Mouse (Mus musculus) subcutaneous adipose tissue, adult 2 months (tissue): ENCODE measurements around the gene Olfr33. TPM values are rescaled to one million over a fixed set of nuclear protein-coding genes. Genes with fewer than 3 reads are reported as not detected.

ENCODE experiments used
- polyA plus RNA-seq: library from polyadenylated mRNA; depleted of rRNA; stranded (reverse); fragments of >200 nt; gene quantifications from 2 replicates; pipeline ENCODE4 v1.2.3, GENCODE M21; 2012; ENCODE audit warnings: low replicate concordance; rRNA removed

Gene Olfr33
- not detected in 2 replicates for polyA plus RNA-seq

DNA sequence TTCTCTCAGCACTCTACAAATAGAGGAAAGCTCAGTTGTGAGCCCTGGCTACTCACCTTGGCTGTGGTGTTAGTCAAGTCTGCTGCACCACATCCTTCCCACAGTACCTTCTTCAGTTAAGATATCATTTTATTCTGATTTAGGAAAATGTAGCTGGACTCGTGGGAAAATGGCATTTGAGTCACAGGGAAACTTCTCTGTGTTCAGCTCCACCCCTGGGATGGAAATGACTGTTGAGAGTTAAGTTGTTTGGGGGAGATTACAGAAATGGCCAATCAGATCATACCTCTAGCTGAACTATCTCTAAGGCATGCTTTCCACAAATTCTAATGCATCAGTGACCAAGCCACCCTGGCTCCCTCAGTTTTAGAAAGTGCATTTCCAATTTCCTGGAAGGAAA lies at the start of gene Olfr33:
Gene Olfr33, minus strand, starts transcription at position 101 of the 400 bp plus-strand sequence.

DNA sequence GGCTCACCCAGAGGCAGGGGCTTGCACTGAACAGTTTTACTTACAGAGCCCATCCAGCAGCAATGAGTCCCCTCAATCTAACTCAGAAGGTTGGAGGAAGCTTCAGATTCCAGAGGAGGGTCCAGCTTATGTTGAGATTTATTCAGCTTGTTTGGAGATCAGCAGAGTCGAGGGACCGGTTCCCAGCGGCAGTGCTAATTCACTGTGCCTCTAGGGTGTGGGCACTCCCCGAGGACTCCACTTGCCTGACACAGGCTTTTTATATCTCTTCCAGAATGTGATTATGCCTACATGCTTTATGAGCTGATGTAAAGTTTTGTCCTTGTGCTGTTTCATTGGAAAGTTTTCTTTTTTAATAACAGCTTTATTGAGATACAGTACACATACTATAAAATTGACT lies 40.4 kb upstream of the Olfr33 start, which contains the start of the genes Olfr560 and Olfr78:
Gene Olfr560, minus strand, starts transcription at position 101 of the 400 bp plus-strand sequence.
Gene Olfr78, minus strand, starts transcription at position 206 of the 400 bp plus-strand sequence.

DNA sequence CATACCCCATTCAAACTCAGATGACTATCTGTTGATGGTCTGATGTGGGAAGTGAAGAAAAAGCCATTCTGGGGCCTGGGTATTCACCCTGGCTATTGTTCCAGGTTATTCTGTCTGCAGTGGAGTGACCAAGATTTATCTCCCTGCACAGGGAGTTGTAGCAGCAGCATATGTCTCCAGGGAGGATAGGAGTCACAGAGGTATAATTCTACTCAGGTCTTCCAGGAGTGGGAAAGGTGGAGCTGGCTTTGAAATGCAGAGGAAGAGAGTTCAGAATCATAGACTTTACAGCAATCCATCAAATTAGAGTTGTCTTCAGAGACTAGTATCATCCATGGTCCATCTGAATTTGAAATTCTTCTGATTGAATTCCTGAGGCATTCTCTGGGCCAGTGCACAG lies 8.5 kb upstream of the Olfr33 start, which contains the start of gene Olfr559:
Gene Olfr559, minus strand, starts transcription at position 101 of the 400 bp plus-strand sequence.

DNA sequence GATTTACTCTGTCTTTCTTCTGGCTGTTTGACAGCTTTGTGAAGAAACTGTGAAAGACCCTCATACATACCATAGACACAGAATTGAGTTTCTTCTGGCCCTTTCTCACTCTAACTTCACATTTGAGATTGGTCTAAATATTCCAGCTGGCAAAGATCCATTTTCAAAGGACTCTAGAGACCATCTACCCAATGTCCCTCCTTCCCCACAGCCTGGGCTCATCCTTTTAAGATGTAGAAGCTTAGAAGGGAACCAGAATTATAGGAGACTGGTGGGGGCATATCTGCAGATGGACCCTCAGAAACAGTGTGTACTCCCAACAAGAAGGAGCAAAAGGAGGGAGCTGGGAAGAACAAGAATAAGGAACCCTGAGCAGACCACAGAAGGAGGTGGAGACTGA lies 17.0 kb downstream of the Olfr33 start, which contains the start of gene Olfr558:
Gene Olfr558, plus strand, starts transcription at position 301 of the 400 bp plus-strand sequence.

DNA sequence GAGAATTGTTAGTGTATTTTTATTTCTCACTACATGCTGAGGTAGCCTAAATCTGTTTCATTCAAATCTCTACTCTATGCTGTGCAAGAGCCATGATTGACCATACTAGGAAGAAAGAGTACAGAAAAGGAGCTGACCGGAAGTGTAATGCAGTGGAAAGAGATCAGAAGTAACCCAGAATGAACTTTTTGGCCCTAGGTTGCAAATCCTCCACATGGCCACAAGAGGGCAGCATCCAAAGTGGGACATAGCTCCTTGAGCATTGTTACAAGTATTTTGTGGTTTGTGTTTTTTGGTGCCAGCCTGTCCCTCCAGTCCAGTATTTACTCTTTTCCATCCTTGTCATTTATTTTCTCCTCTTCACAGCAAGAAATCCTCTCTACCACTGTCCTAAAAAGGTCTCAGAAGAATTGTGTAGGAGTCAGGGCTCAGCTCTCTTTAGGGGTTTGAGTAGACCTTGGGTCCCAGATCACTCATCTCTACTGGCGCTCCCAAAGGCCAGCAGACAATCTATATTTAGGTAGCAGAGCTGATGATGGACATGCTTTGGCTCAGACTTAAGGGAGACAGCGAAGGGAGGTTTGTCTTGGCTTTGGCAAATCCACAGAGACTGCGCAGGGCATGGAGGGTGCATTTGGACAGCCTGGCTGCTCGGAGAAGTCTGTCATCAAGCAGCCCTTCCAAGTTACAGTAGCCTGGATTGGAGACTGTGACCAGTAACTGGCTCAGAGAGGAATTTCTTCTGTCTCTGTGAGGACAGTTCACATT lies 23.3 kb downstream of the Olfr33 start, which contains the start of gene Olfr557:
Gene Olfr557, plus strand, starts transcription at position 553 of the 768 bp plus-strand sequence.

DNA sequence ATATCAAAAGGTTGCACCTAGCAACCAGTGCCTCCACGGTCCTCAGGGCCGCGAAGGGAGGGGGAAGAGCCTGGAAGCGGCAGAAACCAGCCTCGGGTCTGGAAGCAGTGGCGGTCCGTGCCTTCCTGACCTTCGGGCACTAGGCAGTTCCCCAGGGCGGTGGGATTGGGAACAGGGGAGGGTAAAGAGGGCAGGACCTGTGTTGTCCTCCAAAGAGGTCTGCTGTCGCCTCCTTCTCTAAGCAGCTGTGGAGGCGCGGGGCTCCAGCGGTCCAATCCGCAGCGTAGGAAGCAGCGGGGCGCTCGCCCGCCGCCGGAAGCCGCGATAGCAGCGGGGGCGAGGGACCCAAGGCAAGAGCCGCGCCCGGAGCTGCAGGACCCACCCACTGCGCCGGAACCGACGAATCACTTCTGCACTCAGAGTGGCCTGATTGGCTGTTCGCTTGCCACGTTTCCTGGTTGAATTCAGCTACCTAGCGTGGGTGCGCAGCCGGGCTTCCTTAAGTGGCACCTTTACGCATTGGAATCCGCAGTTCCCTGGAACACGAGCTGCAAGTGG lies 31.8 kb downstream of the Olfr33 start, which contains the start of gene Trim68:
Gene Trim68, minus strand, starts transcription at position 384 of the 558 bp plus-strand sequence.

DNA sequence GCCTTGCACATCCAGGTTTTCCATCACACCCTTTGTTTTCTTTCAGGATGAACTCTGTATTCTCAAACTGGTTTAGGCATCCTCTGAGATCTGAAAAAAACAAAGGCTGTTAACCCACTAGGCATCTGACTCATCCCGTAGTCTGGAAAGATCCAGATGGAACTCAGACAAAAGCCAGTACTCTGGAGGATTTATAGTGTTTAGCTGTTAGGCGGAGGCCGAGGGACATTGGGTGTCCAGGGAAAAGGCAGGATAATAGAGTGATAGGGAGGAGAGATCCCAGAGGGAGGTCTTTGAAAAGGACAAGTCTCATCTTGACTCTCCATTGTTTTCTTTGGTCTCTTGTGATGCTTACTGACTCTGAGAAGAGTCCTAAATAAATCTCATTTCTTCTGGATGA lies 54.3 kb downstream of the Olfr33 start, which contains the start of gene Olfr556:
Gene Olfr556, plus strand, starts transcription at position 301 of the 400 bp plus-strand sequence.

Other genes with a start within 250 kb of the Olfr33 start
- gene Olfr543, start 237.4 kb downstream of the Olfr33 start, polyA plus RNA-seq = not detected in 2 replicates
- gene Olfr544, start 230.8 kb downstream of the Olfr33 start, polyA plus RNA-seq = not detected in 2 replicates
- not detected in 2 replicates for gene Olfr545, start 219.5 kb downstream of the Olfr33 start, polyA plus RNA-seq
- gene Olfr547, start 184.3 kb downstream of the Olfr33 start, polyA plus RNA-seq = not detected in 2 replicates
- not detected in 2 replicates for gene Olfr548-ps1, start 178.2 kb downstream of the Olfr33 start, polyA plus RNA-seq
- gene Olfr549, start 169.2 kb downstream of the Olfr33 start, polyA plus RNA-seq = not detected in 2 replicates
- gene Trim21, start 153.6 kb downstream of the Olfr33 start, polyA plus RNA-seq = 7.0 and 10.4 TPM in 2 replicates
- not detected in 2 replicates for gene Olfr550, start 147.6 kb downstream of the Olfr33 start, polyA plus RNA-seq
- not detected in 2 replicates for gene Olfr551, start 127.2 kb downstream of the Olfr33 start, polyA plus RNA-seq
- gene Olfr552, start 121.3 kb downstream of the Olfr33 start, polyA plus RNA-seq = not detected in 2 replicates
- gene Olfr553, start 100.9 kb downstream of the Olfr33 start, polyA plus RNA-seq = not detected in 2 replicates
- not detected in 2 replicates for gene Olfr554, start 80.6 kb downstream of the Olfr33 start, polyA plus RNA-seq
- gene Olfr555, start 60.2 kb downstream of the Olfr33 start, polyA plus RNA-seq = not detected in 2 replicates
- not detected in 2 replicates for gene Olfr556, start 54.2 kb downstream of the Olfr33 start, polyA plus RNA-seq
- gene Trim68, start 31.7 kb downstream of the Olfr33 start, polyA plus RNA-seq = 41.4 and 44.2 TPM in 2 replicates
- not detected in 2 replicates for gene Olfr557, start 23.2 kb downstream of the Olfr33 start, polyA plus RNA-seq
- gene Olfr558, start 16.9 kb downstream of the Olfr33 start, polyA plus RNA-seq = 9.2 and 10.1 TPM in 2 replicates
- not detected in 2 replicates for gene Olfr559, start 8.4 kb upstream of the Olfr33 start, polyA plus RNA-seq
- 0.17 and 0.27 TPM in 2 replicates for gene Olfr560, start 40.3 kb upstream of the Olfr33 start, polyA plus RNA-seq
- 11.4 and 14.6 TPM in 2 replicates for gene Olfr78, start 40.4 kb upstream of the Olfr33 start, polyA plus RNA-seq
- 0.12 TPM in 1 of 2 replicates, not detected in the other for gene Olfr561, start 52.2 kb upstream of the Olfr33 start, polyA plus RNA-seq
- not detected in 2 replicates for gene Olfr564, start 84.4 kb upstream of the Olfr33 start, polyA plus RNA-seq
- gene Olfr566, start 139.7 kb upstream of the Olfr33 start, polyA plus RNA-seq = not detected in 2 replicates
- gene Olfr568, start 158.1 kb upstream of the Olfr33 start, polyA plus RNA-seq = not detected in 2 replicates
- gene Olfr569, start 171.8 kb upstream of the Olfr33 start, polyA plus RNA-seq = not detected in 2 replicates
- not detected in 2 replicates for gene Olfr570, start 175.5 kb upstream of the Olfr33 start, polyA plus RNA-seq
- gene Olfr571, start 198.5 kb upstream of the Olfr33 start, polyA plus RNA-seq = not detected in 2 replicates
- not detected in 2 replicates for gene Olfr572, start 205.3 kb upstream of the Olfr33 start, polyA plus RNA-seq
- gene Olfr573-ps1, start 223.5 kb upstream of the Olfr33 start, polyA plus RNA-seq = not detected in 2 replicates
- not detected in 2 replicates for gene Olfr574, start 229.4 kb upstream of the Olfr33 start, polyA plus RNA-seq
- gene Olfr575, start 239.7 kb upstream of the Olfr33 start, polyA plus RNA-seq = not detected in 2 replicates
- not detected in 2 replicates for gene Olfr576, start 243.6 kb upstream of the Olfr33 start, polyA plus RNA-seq